ENCODE assay signal across 8 mouse cellular contexts in genomic region chr15:82166240-82167100, GRCm38 (mm10). TPM values are rescaled to one million over a fixed set of nuclear protein-coding genes. Genes with fewer than 3 reads are reported as not detected.
A peak's percentile ranks its signal among the peaks of the same experiment; 100 is the strongest.
DNase-seq lines count a peak whose midpoint lies in the region; ATAC-seq and TF ChIP-seq lines count a peak whose summit lies in the region.

No protein-coding gene starts in this region.

- H3K9ac ChIP-seq in midbrain, embryonic 11.5 days (ENCODE audit: low read length) = peak overlapping the region; percentile 42
- no peak overlapping the region for H3K9ac ChIP-seq in midbrain, postnatal 0 days (replicated peaks; ENCODE audit: low read length, poor library complexity, severe bottlenecking)
- peak overlapping the region; percentile 40; the same call in 1 of the 2 replicates for H3K9ac ChIP-seq in embryonic facial prominence, embryonic 13.5 days
- H3K9ac ChIP-seq in kidney, embryonic 16.5 days (replicated peaks; ENCODE audit: low read length) = peak overlapping the region; percentile 49
- no peak overlapping the region; the same call in 1 of the 2 replicates for H3K9ac ChIP-seq in midbrain, embryonic 14.5 days (replicated peaks; ENCODE audit: low read length)

- peaks cover 31% of the 10 kb centered on the region for H3K4me1 ChIP-seq in midbrain, embryonic 11.5 days (ENCODE audit: control insufficient read depth, insufficient read depth, low read length)
- peaks cover 4% of the 10 kb centered on the region; the same call in 1 of the 2 replicates for H3K4me1 ChIP-seq in midbrain, postnatal 0 days (ENCODE audit: insufficient read depth, low read length)
- peaks cover 52% of the 10 kb centered on the region for H3K4me1 ChIP-seq in embryonic facial prominence, embryonic 13.5 days
- peaks cover 62% of the 10 kb centered on the region for H3K4me1 ChIP-seq in kidney, embryonic 16.5 days (ENCODE audit: insufficient read depth, low read length)
- peaks cover 21% of the 10 kb centered on the region for H3K4me1 ChIP-seq in midbrain, embryonic 14.5 days (ENCODE audit: control insufficient read depth, insufficient read depth, low read length)

- peak overlapping the region; percentile 40 for H3K27ac ChIP-seq in midbrain, embryonic 11.5 days (ENCODE audit: low read depth, low read length)
- H3K27ac ChIP-seq in midbrain, postnatal 0 days (ENCODE audit: low read depth, low read length) = no peak overlapping the region; the same call in 1 of the 2 replicates
- H3K27ac ChIP-seq in embryonic facial prominence, embryonic 13.5 days = peak overlapping the region; percentile 74
- H3K27ac ChIP-seq in kidney, embryonic 16.5 days (ENCODE audit: low read length) = peak overlapping the region; percentile 78
- H3K27ac ChIP-seq in midbrain, embryonic 14.5 days (replicated peaks; ENCODE audit: low read depth, low read length) = no peak overlapping the region; the same call in 1 of the 2 replicates

- intact Hi-C loops in gastrocnemius, postnatal 14 days (cut with DNase I; ENCODE audit: low total_unique reads) = no loop called here

- H3K27me3 ChIP-seq in midbrain, embryonic 11.5 days (ENCODE audit: control insufficient read depth, insufficient read depth, low read length) = no peaks in the 10 kb centered on the region
- H3K27me3 ChIP-seq in midbrain, postnatal 0 days (ENCODE audit: insufficient read depth, low read length) = no peaks in the 10 kb centered on the region
- H3K27me3 ChIP-seq in embryonic facial prominence, embryonic 13.5 days = no peaks in the 10 kb centered on the region
- H3K27me3 ChIP-seq in kidney, embryonic 16.5 days (ENCODE audit: insufficient read depth, low read length) = no peaks in the 10 kb centered on the region
- H3K27me3 ChIP-seq in midbrain, embryonic 14.5 days (ENCODE audit: control insufficient read depth, insufficient read depth, low read length) = no peaks in the 10 kb centered on the region

- no peaks in the 10 kb centered on the region for H3K9me3 ChIP-seq in midbrain, embryonic 11.5 days (ENCODE audit: control insufficient read depth, low read length)
- no peaks in the 10 kb centered on the region for H3K9me3 ChIP-seq in midbrain, postnatal 0 days (ENCODE audit: low read length)
- H3K9me3 ChIP-seq in embryonic facial prominence, embryonic 13.5 days = no peaks in the 10 kb centered on the region
- H3K9me3 ChIP-seq in kidney, embryonic 16.5 days (ENCODE audit: low read length) = no peaks in the 10 kb centered on the region
- H3K9me3 ChIP-seq in midbrain, embryonic 14.5 days (ENCODE audit: control insufficient read depth, low read length) = no peaks in the 10 kb centered on the region

- no peak overlapping the region for H3K4me3 ChIP-seq in midbrain, embryonic 11.5 days (ENCODE audit: low read depth, low read length)
- no peak overlapping the region for H3K4me3 ChIP-seq in midbrain, postnatal 0 days (ENCODE audit: low read depth, low read length)
- H3K4me3 ChIP-seq in embryonic facial prominence, embryonic 13.5 days = no peak overlapping the region
- H3K4me3 ChIP-seq in kidney, embryonic 16.5 days (ENCODE audit: low read length) = 0 out of 2 replicates have a peak overlapping the region, but pooled peaks have one; percentile 2
- H3K4me3 ChIP-seq in midbrain, embryonic 14.5 days (replicated peaks; ENCODE audit: low read depth, low read length) = no peak overlapping the region

- ATAC-seq in midbrain, embryonic 11.5 days (ENCODE audit: low FRiP score) = no peak
- ATAC-seq in midbrain, postnatal 0 days (ENCODE audit: low FRiP score) = no peak
- no peak; the same call in 1 of the 2 replicates for ATAC-seq in embryonic facial prominence, embryonic 13.5 days (ENCODE audit: insufficient number of reproducible peaks, insufficient read depth, low FRiP score, low TSS enrichment, low read depth)
- peak; percentile 62 for ATAC-seq in kidney, embryonic 16.5 days (ENCODE audit: low FRiP score, low TSS enrichment)
- no peak for ATAC-seq in midbrain, embryonic 14.5 days (ENCODE audit: low FRiP score, low TSS enrichment)

- WGBS in midbrain, embryonic 11.5 days = 46% methylated on average over 22 of the region's 22 CpGs
- 38% methylated on average over 22 of the region's 22 CpGs for WGBS in midbrain, postnatal 0 days
- 56% methylated on average over 22 of the region's 22 CpGs for WGBS in embryonic facial prominence, embryonic 13.5 days
- WGBS in kidney, embryonic 16.5 days = 26% methylated on average over 22 of the region's 22 CpGs
- WGBS in midbrain, embryonic 14.5 days = 32% methylated on average over 22 of the region's 22 CpGs

- TF ChIP-seq CTCF in midbrain, postnatal 0 days (IDR thresholded peaks at IDR 0.05) = no peak

- peak overlapping the region; percentile 7; the same call in 1 of the 2 replicates for H3K4me2 ChIP-seq in midbrain, embryonic 11.5 days
- H3K4me2 ChIP-seq in midbrain, postnatal 0 days (ENCODE audit: low read depth, low read length, poor library complexity, severe bottlenecking) = no peak overlapping the region
- peak overlapping the region; percentile 28 for H3K4me2 ChIP-seq in embryonic facial prominence, embryonic 13.5 days
- H3K4me2 ChIP-seq in kidney, embryonic 16.5 days (replicated peaks; ENCODE audit: low read depth, low read length) = peak overlapping the region; percentile 45
- H3K4me2 ChIP-seq in midbrain, embryonic 14.5 days (ENCODE audit: low read length) = no peak overlapping the region

- peaks cover 17% of the 10 kb centered on the region for H3K36me3 ChIP-seq in midbrain, embryonic 11.5 days (ENCODE audit: control insufficient read depth, insufficient read depth, low read length)
- peaks cover 18% of the 10 kb centered on the region; the same call in 1 of the 2 replicates for H3K36me3 ChIP-seq in midbrain, postnatal 0 days (ENCODE audit: insufficient read depth, low read length)
- peaks cover 19% of the 10 kb centered on the region for H3K36me3 ChIP-seq in embryonic facial prominence, embryonic 13.5 days
- peaks cover 15% of the 10 kb centered on the region for H3K36me3 ChIP-seq in kidney, embryonic 16.5 days (ENCODE audit: insufficient read depth, low read length)
- peaks cover 18% of the 10 kb centered on the region for H3K36me3 ChIP-seq in midbrain, embryonic 14.5 days (ENCODE audit: control insufficient read depth, insufficient read depth, low read length)

- DNase-seq in midbrain, embryonic 11.5 days (ENCODE audit: low spot score, missing footprints) = no peak
- DNase-seq in midbrain, postnatal 0 days (ENCODE audit: low spot score) = no peak
- peak; percentile 12 for DNase-seq in midbrain, embryonic 14.5 days
- no peak for DNase-seq in adrenal gland, postnatal 25 days
- no peak for DNase-seq in frontal cortex, postnatal 14 days (ENCODE audit: low spot score in 2 of 2)
- DNase-seq in gastrocnemius, postnatal 14 days = no peak

RNA-seq across cellular contexts. Expression of gene Srebf2, which starts 19.5 kb away (rescaled TPM):
- 148 and 170 TPM in 2 replicates for polyA plus RNA-seq in midbrain, embryonic 11.5 days (2014; fragmentation: Nextera tagmentation; extraction: Ambion mirVana)
- 204 and 245 TPM in 2 replicates for total RNA-seq in midbrain, postnatal 0 days (2014; rRNA removed)
- 141 and 150 TPM in 2 replicates for polyA plus RNA-seq in midbrain, postnatal 0 days (2015; fragmentation: Nextera tagmentation; extraction: Ambion mirVana)
- polyA plus RNA-seq in embryonic facial prominence, embryonic 13.5 days (2015; fragmentation: Nextera tagmentation; extraction: Ambion mirVana) = 146 and 160 TPM in 2 replicates
- 134 and 144 TPM in 2 replicates for polyA plus RNA-seq in kidney, embryonic 16.5 days (2015; fragmentation: Nextera tagmentation; extraction: Ambion mirVana)
- 132 and 158 TPM in 2 replicates for polyA plus RNA-seq in midbrain, embryonic 14.5 days (2014; fragmentation: Nextera tagmentation; extraction: Ambion mirVana)
- 85.2 and 95.5 TPM in 2 replicates for total RNA-seq in adrenal gland, postnatal 25 days (2021)
- 10 to 100 TPM; 13.7 to 22.9 TPM for total RNA-seq in gastrocnemius, postnatal 14 days (2021)

RNA-seq across cellular contexts. Expression of gene Ccdc134, which starts 38.7 kb away (rescaled TPM):
- polyA plus RNA-seq in midbrain, embryonic 11.5 days (2014; fragmentation: Nextera tagmentation; extraction: Ambion mirVana) = 17.2 and 18.5 TPM in 2 replicates
- total RNA-seq in midbrain, postnatal 0 days (2014; rRNA removed) = 8.4 and 8.7 TPM in 2 replicates
- 6.9 and 7.7 TPM in 2 replicates for polyA plus RNA-seq in midbrain, postnatal 0 days (2015; fragmentation: Nextera tagmentation; extraction: Ambion mirVana)
- polyA plus RNA-seq in embryonic facial prominence, embryonic 13.5 days (2015; fragmentation: Nextera tagmentation; extraction: Ambion mirVana) = 22.7 and 26.8 TPM in 2 replicates
- 17.3 and 19.5 TPM in 2 replicates for polyA plus RNA-seq in kidney, embryonic 16.5 days (2015; fragmentation: Nextera tagmentation; extraction: Ambion mirVana)
- polyA plus RNA-seq in midbrain, embryonic 14.5 days (2014; fragmentation: Nextera tagmentation; extraction: Ambion mirVana) = 10.0 and 11.0 TPM in 2 replicates
- total RNA-seq in adrenal gland, postnatal 25 days (2021) = 11.2 and 11.3 TPM in 2 replicates
- 10 to 100 TPM; 18.5 to 18.7 TPM for total RNA-seq in gastrocnemius, postnatal 14 days (2021)

RNA-seq across cellular contexts. Expression of gene Shisa8, which starts 46.1 kb away (rescaled TPM):
- 0.14 and 0.57 TPM in 2 replicates for polyA plus RNA-seq in midbrain, embryonic 11.5 days (2014; fragmentation: Nextera tagmentation; extraction: Ambion mirVana)
- total RNA-seq in midbrain, postnatal 0 days (2014; rRNA removed) = 6.5 and 7.6 TPM in 2 replicates
- polyA plus RNA-seq in midbrain, postnatal 0 days (2015; fragmentation: Nextera tagmentation; extraction: Ambion mirVana) = 1.6 and 2.2 TPM in 2 replicates
- polyA plus RNA-seq in embryonic facial prominence, embryonic 13.5 days (2015; fragmentation: Nextera tagmentation; extraction: Ambion mirVana) = 0.18 and 0.50 TPM in 2 replicates
- 0.41 and 0.62 TPM in 2 replicates for polyA plus RNA-seq in kidney, embryonic 16.5 days (2015; fragmentation: Nextera tagmentation; extraction: Ambion mirVana)
- polyA plus RNA-seq in midbrain, embryonic 14.5 days (2014; fragmentation: Nextera tagmentation; extraction: Ambion mirVana) = 0.70 and 1.5 TPM in 2 replicates
- 0.24 and 0.48 TPM in 2 replicates for total RNA-seq in adrenal gland, postnatal 25 days (2021)
- total RNA-seq in gastrocnemius, postnatal 14 days (2021) = under 1 TPM in 1 of 2 experiments, not detected in 1; 0.08 TPM

RNA-seq across cellular contexts. Expression of gene Tnfrsf13c, which starts 57.7 kb away (rescaled TPM):
- polyA plus RNA-seq in midbrain, embryonic 11.5 days (2014; fragmentation: Nextera tagmentation; extraction: Ambion mirVana) = 0.07 and 0.17 TPM in 2 replicates
- total RNA-seq in midbrain, postnatal 0 days (2014; rRNA removed) = 0.94 and 2.1 TPM in 2 replicates
- 0.18 and 0.27 TPM in 2 replicates for polyA plus RNA-seq in midbrain, postnatal 0 days (2015; fragmentation: Nextera tagmentation; extraction: Ambion mirVana)
- 0.17 TPM in 1 of 2 replicates, not detected in the other for polyA plus RNA-seq in embryonic facial prominence, embryonic 13.5 days (2015; fragmentation: Nextera tagmentation; extraction: Ambion mirVana)
- polyA plus RNA-seq in kidney, embryonic 16.5 days (2015; fragmentation: Nextera tagmentation; extraction: Ambion mirVana) = 0.15 TPM in 1 of 2 replicates, not detected in the other
- polyA plus RNA-seq in midbrain, embryonic 14.5 days (2014; fragmentation: Nextera tagmentation; extraction: Ambion mirVana) = 0.19 TPM in 1 of 2 replicates, not detected in the other
- 0.21 TPM in 1 of 2 replicates, not detected in the other for total RNA-seq in adrenal gland, postnatal 25 days (2021)
- total RNA-seq in gastrocnemius, postnatal 14 days (2021) = not detected

Comparison
In these comparisons a context has a peak if more than half of its experiments do, and no peak if none do; other contexts are left out.
1. H3K27ac ChIP-seq: peak in midbrain, embryonic 11.5 days (single experiment), embryonic facial prominence, embryonic 13.5 days (single experiment) and kidney, embryonic 16.5 days (single experiment); none in midbrain, postnatal 0 days (single experiment) and midbrain, embryonic 14.5 days (single experiment).
2. H3K4me2 ChIP-seq: peak in midbrain, embryonic 11.5 days (single experiment), embryonic facial prominence, embryonic 13.5 days (single experiment) and kidney, embryonic 16.5 days (single experiment); none in midbrain, postnatal 0 days (single experiment) and midbrain, embryonic 14.5 days (single experiment).
3. H3K9ac ChIP-seq: peak in midbrain, embryonic 11.5 days (single experiment), embryonic facial prominence, embryonic 13.5 days (single experiment) and kidney, embryonic 16.5 days (single experiment); none in midbrain, postnatal 0 days (single experiment) and midbrain, embryonic 14.5 days (single experiment).